ENCODE assay signal across 9 mouse cellular contexts in the genomic region with DNA sequence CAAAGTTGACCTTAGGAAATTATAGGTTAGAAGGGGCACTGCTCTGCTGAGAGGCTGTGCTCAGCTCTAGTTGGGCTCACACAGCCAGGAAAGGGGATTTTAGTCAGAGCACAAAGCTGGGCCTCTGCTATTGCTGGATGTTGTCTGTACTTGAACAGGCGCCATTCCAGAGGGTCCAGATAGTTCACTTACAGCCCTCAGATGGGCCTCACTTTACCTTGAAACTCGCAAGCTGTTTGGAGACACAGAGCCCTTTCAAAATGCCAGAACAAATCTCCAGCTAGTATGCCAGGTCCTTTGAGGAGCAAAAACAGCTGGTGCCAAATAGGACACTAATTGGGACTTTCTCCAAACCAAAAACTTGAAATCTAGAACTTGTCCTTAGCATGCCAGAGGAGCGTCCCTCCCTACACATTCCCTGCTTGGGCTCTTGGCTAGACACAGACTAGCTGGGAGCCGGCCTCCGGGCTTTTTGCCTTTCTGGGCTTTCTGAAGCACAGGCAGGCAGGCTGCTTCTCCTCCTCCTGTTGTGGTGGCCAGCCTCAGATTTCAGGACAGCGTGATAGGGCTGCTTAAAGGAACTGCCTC.
DNase-seq lines count a peak whose midpoint lies in the region; ATAC-seq and TF ChIP-seq lines count a peak whose summit lies in the region.
"Had no signal": no experiment of that assay in that cellular context is flagged by ENCODE, and none has a peak within 500 bp of the region (broad histone marks: within the 10 kb centered on the region; RNA-seq: fewer than 3 reads in every experiment).

No protein-coding gene starts in this region.

- no peaks in the 10 kb centered on the region; the same call in 1 of the 2 replicates for H3K36me3 ChIP-seq in ES-E14 (ENCODE audit: control insufficient read depth, insufficient read depth, low read length, poor library complexity, severe bottlenecking)
- peaks cover 33% of the 10 kb centered on the region; the same call in 1 of the 2 replicates for H3K36me3 ChIP-seq in hindbrain, postnatal 0 days (ENCODE audit: insufficient read depth, low read length)
- H3K36me3 ChIP-seq in midbrain, embryonic 16.5 days (ENCODE audit: control insufficient read depth, insufficient read depth, low read length), result peaks cover 20% of the 10 kb centered on the region; the same call in 1 of the 2 replicates

- H3K4me2 ChIP-seq in hindbrain, postnatal 0 days (ENCODE audit: low read depth, low read length), result no peak overlapping the region
- H3K4me2 ChIP-seq in midbrain, embryonic 16.5 days (ENCODE audit: low read length), result no peak overlapping the region

- DNase-seq in heart, adult 11 months, result peak; percentile 96
- no peak for DNase-seq in heart, adult 8-10 months (ENCODE audit: low spot score)
- no peak for DNase-seq in ES-E14 (ENCODE audit: low read depth, low spot score)
- peak; percentile 70 for DNase-seq in gastrocnemius, postnatal 10 days
- DNase-seq in hindbrain, postnatal 0 days (ENCODE audit: low spot score), result peak; percentile 53
- peak; percentile 61 for DNase-seq in lung, postnatal 36 days

- H3K27ac ChIP-seq in ES-E14 (ENCODE audit: insufficient read depth, low read depth, low read length, poor library complexity, severe bottlenecking), result peak overlapping the region; percentile 48; the same call in 1 of the 2 replicates
- H3K27ac ChIP-seq in hindbrain, postnatal 0 days, result peak overlapping the region; percentile 68
- no peak overlapping the region for H3K27ac ChIP-seq in midbrain, embryonic 16.5 days (ENCODE audit: low read length)

- H3K9me3 ChIP-seq in ES-E14 (ENCODE audit: control insufficient read depth, insufficient read depth, low read depth, low read length), result no peaks in the 10 kb centered on the region
- H3K9me3 ChIP-seq in hindbrain, postnatal 0 days (ENCODE audit: low read length), result no peaks in the 10 kb centered on the region
- no peaks in the 10 kb centered on the region for H3K9me3 ChIP-seq in midbrain, embryonic 16.5 days (replicated peaks; ENCODE audit: control insufficient read depth, low read length, poor library complexity, severe bottlenecking)

- TF ChIP-seq CTCF in hindbrain, postnatal 0 days (IDR thresholded peaks at IDR 0.05; ENCODE audit: low read depth), result no peak

- H3K4me3 ChIP-seq in ES-E14 (ENCODE audit: insufficient read depth in 1 of 2, low read depth in 1 of 2, low read length in 2 of 2, poor library complexity in 1 of 2, severe bottlenecking in 1 of 2), result no peak overlapping the region
- H3K4me3 ChIP-seq in hindbrain, postnatal 0 days (ENCODE audit: low read length), result no peak overlapping the region
- H3K4me3 ChIP-seq in midbrain, embryonic 16.5 days (ENCODE audit: low read depth, low read length), result no peak overlapping the region
- H3K4me3 ChIP-seq: erythroblast, embryonic 14.5 days had no signal

- H3K4me1 ChIP-seq in ES-E14 (ENCODE audit: control insufficient read depth in 2 of 2, insufficient read depth in 2 of 2, low read length in 2 of 2, poor library complexity in 1 of 2), result peaks cover 4 to 20% of the 10 kb centered on the region in 2 experiments; a peak in 2 of 4 replicates
- H3K4me1 ChIP-seq in hindbrain, postnatal 0 days (ENCODE audit: insufficient read depth, low read length), result peaks cover 14% of the 10 kb centered on the region; the same call in 1 of the 2 replicates
- 0 out of 2 replicates have a peak, but pooled peaks cover 2% of the 10 kb centered on the region for H3K4me1 ChIP-seq in midbrain, embryonic 16.5 days (ENCODE audit: control insufficient read depth, insufficient read depth, low read length)

- in situ Hi-C loops in ES-E14 (cut with MboI; ENCODE audit: low sequenced_read_pairs in 2 of 2, unreplicated experiment in 2 of 2), result no loop called here

- WGBS in hindbrain, postnatal 0 days, result 53% methylated on average over 6 of the region's 6 CpGs
- 78% methylated on average over 6 of the region's 6 CpGs for WGBS in midbrain, embryonic 16.5 days

- H3K27me3 ChIP-seq in hindbrain, postnatal 0 days (ENCODE audit: insufficient read depth, low read length), result no peaks in the 10 kb centered on the region
- H3K27me3 ChIP-seq in midbrain, embryonic 16.5 days (ENCODE audit: control insufficient read depth, insufficient read depth, low read depth, low read length), result no peaks in the 10 kb centered on the region

- H3K9ac ChIP-seq in ES-E14 (ENCODE audit: insufficient read depth, low read depth, low read length, poor library complexity, severe bottlenecking), result no peak overlapping the region
- H3K9ac ChIP-seq in hindbrain, postnatal 0 days (replicated peaks; ENCODE audit: low read length), result no peak overlapping the region
- no peak overlapping the region for H3K9ac ChIP-seq in midbrain, embryonic 16.5 days (ENCODE audit: low read depth, low read length)

- ATAC-seq in hindbrain, postnatal 0 days, result peak; percentile 70
- no peak for ATAC-seq in midbrain, embryonic 16.5 days
- no peak for ATAC-seq in CD4-positive, CD25-positive, alpha-beta regulatory T cell, adult 4 months

TF ChIP-seq in ES-E14, 5 proteins besides CTCF, POLR2A, EP300 and RAD21:
- TF ChIP-seq ZC3H11A (IDR thresholded peaks at IDR 0.05; ENCODE audit: borderline replicate concordance, low read depth, low read length) (no peak), HCFC1 (IDR thresholded peaks at IDR 0.05; ENCODE audit: borderline replicate concordance, insufficient read depth, low read length) (no peak), ZNF384 (IDR thresholded peaks at IDR 0.05; ENCODE audit: low read depth, low read length) (no peak), CHD2 (IDR thresholded peaks at IDR 0.05; ENCODE audit: low read depth, low read length) (no peak), MAFK (IDR thresholded peaks at IDR 0.05; ENCODE audit: insufficient read depth, low read depth, low read length) (no peak)

Comparison
In these comparisons a context has a peak if more than half of its experiments do, and no peak if none do; other contexts are left out.
1. DNase-seq: peak in heart, adult 11 months (single experiment), gastrocnemius, postnatal 10 days (single experiment), hindbrain, postnatal 0 days (single experiment) and lung, postnatal 36 days (single experiment); none in heart, adult 8-10 months (single experiment) and ES-E14 (single experiment).